Mouse (Mus musculus) inflammation-experienced regulatory T-cells, adult 6 months (primary cell): Measurements from ENCODE around the gene Itga5. TPM values are rescaled to one million over a fixed set of nuclear protein-coding genes. Genes with fewer than 3 reads are reported as not detected.

Experiments
- ATAC-seq: one replicate; pipeline ENCODE4 v1.8.0; 2017
- polyA plus RNA-seq, 3 experiments: library from polyadenylated mRNA; unstranded; fragments of 100-300 nt; shearing (Covaris generic); gene quantifications; one replicate each; pipeline ENCODE4 v1.2.1; 2017

Itga5 gene
- polyA plus RNA-seq, 3 experiments from 2014 or later, result 0.74 to 1.8 (median 1.5) TPM

DNA sequence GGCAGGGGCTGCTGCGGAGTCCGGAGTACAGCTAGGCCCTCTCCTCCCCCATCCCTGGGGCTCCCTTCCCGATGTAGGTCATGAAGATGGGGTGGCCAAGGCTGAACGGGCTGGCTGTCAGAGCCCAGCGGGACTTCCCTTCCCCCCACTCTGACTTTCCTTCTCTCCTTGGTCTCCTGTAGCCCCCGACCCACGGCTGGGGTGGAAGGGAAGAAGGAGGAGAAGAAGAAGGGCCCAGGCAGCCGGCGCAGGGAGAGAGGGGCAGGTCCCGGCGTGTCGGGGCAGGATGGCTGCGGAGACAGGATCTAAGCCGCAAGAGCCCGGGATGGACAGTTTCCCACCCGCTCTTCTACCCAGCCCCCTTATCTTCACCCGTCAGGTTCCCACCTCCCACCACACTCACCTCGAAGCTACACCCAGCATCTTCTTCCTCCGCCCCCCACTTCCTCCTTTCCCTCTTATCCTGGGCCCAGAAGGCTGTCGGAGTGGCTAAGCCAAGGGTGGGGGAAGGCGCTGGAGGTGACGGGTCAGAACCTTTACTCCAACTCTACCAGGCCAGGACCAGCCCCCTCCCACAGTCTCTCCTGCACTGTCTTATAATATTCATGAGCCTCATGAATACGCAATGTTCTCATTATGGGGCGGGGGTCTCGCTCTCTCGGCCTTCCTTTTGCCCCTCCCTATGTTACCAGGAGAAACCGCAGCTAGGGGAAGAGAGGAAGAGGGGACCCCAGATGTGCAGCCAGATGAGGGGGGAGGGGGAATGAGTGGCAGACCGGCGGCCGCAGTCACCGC is 27.2 kb downstream of the Itga5 start:
- ATAC-seq, result no peak

- ATAC-seq, result no peak
These were observed 27.8 kb downstream of the Itga5 start for GRCm38 (mm10) chr15:103338829-103339165.

- ATAC-seq, result no peak
These were observed 29.4 kb downstream of the Itga5 start for GRCm38 (mm10) chr15:103336996-103337667.

DNA sequence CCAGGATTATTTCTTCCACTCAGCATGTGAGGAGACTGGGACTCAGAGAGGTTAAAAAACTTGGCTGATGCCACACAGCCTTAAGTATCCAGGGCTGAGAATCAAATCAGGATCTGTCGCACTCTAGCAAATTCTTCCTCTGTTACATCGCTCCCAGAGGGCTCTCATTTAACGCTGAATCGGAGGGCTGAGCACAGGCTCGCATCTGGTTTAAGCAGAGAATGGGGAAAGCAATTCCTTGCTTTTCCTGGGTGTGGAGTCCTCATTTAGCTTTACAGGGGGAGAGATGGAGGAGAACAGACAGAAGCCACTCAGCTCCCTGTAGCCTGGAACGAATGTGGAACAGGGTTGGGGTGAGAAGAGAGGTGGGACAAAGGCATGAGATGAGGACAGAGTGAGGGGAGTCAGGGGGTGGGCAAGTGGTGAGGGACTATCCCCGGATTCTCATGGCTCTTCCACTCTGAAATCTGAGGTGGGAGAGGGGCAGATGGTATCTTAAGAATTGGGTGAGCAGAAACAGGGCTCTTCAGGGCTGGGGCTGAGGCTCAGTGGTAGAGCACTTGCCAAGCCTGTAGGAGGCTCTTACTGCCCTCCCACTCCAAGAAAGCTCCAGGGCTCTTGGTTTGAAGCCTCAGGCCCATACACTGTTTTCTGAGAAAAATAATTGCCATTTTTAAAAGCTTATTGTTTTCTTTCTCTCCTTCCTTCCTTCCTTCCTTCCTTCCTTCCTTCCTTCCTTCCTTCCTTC is 30.9 kb downstream of the Itga5 start:
- ATAC-seq, result no peak

GRCm38 (mm10) chr15:103335040-103335439 is 31.5 kb downstream of the Itga5 start:
- no peak for ATAC-seq

DNA sequence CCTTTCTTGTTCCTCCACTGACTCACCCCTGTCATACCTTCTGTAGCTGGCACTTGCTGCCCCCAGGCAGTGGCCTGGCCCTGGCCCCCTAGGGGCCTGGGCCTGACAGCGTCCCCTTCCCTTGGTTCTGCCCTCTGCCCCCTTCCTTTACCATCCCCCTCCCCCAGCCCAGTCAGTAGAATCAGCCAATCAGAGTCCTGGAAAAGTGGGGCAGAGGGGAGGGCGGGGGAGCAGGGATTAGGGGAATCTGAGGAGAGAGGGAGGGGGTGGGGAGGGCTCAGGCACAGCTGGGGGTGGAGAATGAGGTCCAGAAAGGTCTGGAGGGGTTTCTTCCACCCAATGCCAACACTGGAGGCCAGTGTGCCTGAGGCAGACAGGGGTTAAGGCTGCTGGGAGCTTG is 32.4 kb downstream of the Itga5 start:
- ATAC-seq, result no peak

DNA sequence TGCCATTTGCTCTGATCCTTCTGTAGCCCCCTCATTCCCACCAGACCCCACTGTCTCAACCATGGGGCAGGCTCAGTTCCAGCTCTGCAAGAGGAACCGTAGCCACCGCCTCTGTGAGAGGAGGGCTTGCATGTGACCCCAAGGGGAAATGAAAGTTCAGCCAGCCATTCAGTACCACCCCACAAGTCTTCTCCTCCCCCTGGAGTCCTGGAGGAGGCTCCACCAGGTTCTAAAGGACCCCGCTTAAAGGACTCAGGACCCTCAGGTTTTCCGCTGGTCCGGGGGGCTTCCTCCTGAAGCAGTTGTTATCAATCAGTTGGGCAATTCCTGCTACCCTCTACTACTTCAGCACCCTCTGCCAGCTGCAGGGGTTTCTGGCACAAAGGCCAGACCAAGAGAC is 32.8 kb downstream of the Itga5 start:
- ATAC-seq, result no peak

- ATAC-seq, result no peak
These were observed 33.4 kb downstream of the Itga5 start for GRCm38 (mm10) chr15:103333081-103333615.

DNA sequence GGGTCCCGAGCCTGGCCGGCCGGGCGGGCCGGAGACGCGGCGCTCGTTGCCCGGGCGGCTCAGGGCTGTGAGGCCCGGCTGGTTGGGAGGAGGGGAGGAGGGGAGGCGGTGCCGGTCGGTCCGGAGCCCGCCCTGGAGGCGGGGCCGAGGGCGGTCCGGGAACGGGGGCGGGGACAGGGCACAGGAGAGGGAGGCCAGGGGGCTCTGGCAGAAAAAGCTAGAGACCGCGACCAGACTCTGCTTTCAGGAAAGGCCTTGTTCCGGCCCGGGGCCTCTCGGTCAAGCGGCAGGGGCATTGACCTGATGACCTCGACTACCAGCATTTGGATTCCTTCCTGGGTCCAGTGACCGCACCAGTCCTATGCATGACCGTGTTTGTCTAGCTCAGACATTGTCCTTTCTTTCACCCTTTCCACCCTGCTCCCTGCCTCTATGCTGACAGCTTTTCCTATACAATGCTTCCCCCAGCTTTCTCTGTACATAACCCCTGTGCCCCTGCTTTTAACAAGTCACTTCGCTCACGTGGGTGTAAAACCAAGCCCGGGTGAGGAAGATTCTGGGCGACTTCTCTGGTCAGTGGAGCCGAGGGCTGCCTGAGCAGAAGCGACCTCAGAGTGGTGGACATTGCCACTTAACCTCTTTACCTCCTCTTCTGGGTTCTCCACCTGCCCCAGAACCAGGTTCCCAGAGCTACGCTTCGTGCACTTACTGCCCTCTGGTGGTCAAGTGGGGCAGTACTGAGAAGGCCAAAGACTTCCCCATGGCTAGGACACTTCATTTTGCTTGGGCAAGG is 42.9 kb downstream of the Itga5 start:
- peak; percentile 83 for ATAC-seq

DNA sequence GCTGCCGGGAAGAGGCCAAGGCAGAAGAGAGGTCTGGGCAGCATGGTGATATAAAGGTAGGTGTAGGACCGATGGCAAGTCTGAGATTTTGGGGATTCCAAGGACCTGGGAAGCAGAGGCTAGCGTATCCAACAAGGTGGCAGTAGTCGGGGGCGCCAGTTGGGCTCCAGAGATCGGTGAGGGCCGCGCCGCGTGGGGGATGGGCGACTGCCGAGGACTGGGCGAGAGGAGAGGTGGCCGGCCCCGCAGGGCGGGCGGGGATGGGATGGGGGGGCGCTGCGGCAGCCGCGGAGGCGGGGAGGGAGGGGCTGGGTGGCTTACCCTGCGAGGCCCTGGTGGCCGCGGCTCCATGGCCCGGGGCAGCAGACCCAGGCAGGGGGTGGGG is 43.5 kb downstream of the Itga5 start:
- no peak for ATAC-seq

- no peak for ATAC-seq
These were observed 44.2 kb downstream of the Itga5 start for GRCm38 (mm10) chr15:103322396-103322795.

DNA sequence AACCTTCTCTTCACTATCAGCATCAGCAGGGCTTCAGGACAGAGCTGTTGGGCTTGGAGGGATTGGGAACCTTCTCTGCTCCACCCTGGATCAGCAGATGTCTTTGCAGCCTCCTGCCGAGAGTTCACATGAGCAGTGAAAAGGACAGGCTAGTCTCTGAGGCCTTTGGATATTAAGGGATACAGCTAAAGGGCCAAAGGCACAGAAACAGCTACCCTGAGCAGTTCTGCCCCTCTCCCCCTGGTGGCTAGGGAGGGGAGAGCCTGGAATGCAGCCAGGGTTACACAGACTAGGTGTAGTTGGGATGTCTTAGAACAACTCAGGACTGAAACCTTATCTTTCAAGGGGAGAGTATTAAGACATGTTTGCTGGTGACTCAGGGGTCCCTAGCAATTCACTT is 45.5 kb downstream of the Itga5 start:
- no peak for ATAC-seq

DNA sequence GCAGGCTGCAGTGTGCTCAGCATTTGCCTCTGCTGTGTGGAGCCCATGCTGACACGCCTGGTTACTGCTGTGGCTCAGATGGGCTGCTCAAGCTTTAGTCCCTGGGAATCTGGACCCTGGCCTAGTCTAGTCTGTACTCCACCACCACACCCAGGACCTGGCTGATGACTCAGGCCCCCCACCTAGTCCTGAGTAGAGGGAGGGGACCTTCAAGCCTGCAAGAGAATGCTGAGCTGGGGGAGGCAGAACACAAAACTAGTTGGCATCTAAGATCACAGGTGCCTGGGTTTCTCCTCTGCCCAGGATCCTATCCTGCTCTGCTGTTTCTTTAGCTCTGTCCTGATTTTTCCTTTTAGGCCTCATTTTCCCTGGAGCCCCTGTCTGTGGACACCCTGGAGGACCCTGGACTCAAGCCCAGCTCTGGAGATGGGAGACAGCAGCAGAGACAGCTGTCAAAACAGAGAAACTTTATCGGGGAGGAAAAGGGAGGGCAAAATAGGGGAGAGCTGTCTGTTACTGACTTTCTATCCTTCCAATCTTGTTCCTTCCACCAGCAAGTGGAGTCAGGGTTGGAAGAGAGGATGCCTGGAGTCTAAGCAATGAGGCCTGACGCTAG is 48.3 kb downstream of the Itga5 start:
- no peak for ATAC-seq

GRCm38 (mm10) chr15:103317731-103318130 is 48.8 kb downstream of the Itga5 start:
- ATAC-seq, result no peak

GRCm38 (mm10) chr15:103317120-103317519 is 49.4 kb downstream of the Itga5 start:
- ATAC-seq, result no peak

DNA sequence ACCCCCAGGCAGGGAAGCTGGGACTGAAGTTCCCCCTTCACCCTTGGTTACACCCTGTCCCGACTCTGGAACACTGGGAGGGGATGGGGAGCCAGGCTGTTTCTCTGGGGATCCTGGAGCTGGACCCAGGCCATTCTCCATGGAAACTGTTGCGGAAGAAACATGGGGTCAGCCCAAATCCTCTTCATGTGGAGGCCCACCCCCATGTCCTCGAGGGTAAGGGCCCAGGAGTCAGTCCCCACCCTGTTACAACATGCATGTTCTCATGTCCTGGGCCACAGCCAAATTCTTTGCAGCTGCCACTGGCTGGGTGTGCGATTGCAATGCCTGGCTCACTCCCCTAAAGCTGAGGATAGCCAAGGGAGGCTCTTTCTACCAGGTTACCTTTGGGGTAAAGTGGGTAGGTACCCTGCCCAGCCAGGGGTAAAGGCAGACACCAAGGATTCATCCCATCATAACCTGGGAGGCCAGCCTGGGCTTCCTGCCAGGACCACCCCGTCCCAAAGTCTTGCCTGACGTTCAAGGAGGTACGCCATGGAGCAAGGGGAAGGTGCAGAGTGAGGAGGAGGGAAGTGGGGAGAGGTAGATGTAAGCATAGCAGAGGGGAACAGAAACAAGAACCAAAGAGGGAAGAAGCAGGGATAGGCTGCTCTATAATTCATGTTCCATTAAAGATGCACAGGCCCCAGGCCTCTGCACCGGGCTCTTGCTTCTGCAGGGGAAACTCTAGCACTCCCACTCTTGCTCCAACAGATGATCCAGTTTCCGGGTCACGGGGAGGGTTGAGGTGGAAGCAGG is 50.4 kb downstream of the Itga5 start:
- no peak for ATAC-seq

GRCm38 (mm10) chr15:103315011-103315502 is 51.5 kb downstream of the Itga5 start:
- no peak for ATAC-seq

- no peak for ATAC-seq
These were observed 52.4 kb downstream of the Itga5 start for GRCm38 (mm10) chr15:103314181-103314580.

- ATAC-seq, result no peak
These were observed 53.0 kb downstream of the Itga5 start for GRCm38 (mm10) chr15:103313495-103314095.

DNA sequence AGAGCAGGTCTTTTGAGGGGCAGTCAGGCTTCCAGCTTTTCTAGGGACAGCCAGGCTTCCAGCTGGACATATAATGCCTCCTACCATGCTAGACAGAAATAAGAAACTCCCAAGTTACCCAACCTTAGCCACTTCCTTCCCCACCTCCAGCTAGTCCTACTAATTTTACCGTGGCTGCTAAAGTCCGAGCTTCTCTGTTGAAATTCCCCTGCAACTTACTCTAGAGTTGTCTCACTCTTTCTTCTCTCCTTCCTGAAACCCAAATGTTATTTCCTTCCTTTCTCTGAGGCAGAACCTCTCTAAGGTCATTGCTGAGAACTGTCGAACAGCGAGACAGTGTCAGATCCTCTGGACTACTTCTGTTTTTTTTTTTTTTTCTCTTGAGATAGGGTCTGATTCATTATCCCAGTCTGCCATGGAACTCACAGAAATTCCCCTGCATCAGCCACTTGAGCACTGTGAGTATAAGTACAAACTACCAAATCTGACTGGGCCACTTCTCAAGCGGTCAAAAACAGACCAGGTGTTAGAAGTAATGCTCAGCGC is 56.1 kb downstream of the Itga5 start, which contains the start of gene Gpr84:
Gene Gpr84 (minus strand): TSS at position 248 of the 546 bp plus-strand sequence.
- ATAC-seq, result no peak
